Mouse (Mus musculus) left cerebral cortex, postnatal 36 days (tissue): ENCODE measurements around the gene Ptafr. TPM values are rescaled to one million over a fixed set of nuclear protein-coding genes. Genes with fewer than 3 reads are reported as not detected.
A peak's percentile ranks its signal among the peaks of the same experiment; 100 is the strongest.

ENCODE experiments used
- DNase-seq, 2 experiments: peaks; one replicate each; pipeline ENCODE4 v3.0.0; 2021 to 2022; ENCODE audit warnings: low spot score in 2 of 2, mixed read lengths in 1 of 2
- intact Hi-C: fragments of 180-260 bp; cut with DNase I; formaldehyde crosslinking; loops from one replicate; pipeline ENCODE4 v1.15.1; 2025
- total RNA-seq, 2 experiments: library from RNA; stranded (reverse); gene quantifications; 2 replicates each; pipeline ENCODE4 v1.2.3; 2021

Ptafr gene
- 1 to 10 TPM; 1.1 to 1.8 TPM for total RNA-seq

GRCm38 (mm10) chr4:132563965-132564364 lies at the start of gene Ptafr:
Gene Ptafr (plus strand): TSS chr4:132564067.
- DNase-seq: no peak
- intact Hi-C loops: no loop called here

DNA sequence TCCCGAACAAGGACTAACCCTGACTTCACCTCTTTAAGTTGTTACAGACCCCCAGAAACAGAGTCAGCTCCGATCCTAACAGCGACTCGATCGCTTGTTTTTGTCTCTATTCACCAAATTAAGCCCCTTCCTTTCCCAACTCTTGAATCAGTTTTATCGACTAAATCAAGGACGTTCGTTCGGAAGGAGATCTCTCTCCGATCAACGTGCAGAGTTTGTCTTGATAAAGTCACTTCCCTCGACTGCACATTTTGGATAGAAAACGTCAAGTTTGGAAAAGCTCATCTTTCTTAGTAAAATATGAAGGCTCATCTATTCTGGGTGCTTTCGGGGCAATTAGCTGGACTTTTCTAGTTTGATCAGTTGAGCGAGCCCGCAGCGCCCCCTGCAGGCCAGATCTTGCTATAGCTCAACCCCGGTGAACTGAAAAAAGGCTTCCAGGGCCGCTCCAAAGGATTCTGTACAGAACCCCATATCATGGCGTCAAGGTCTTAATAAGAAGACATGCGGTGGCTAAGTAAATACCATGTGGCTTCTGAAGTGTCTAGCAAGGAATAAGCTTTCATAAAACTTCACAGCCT lies 49.2 kb upstream of the Ptafr start:
- intact Hi-C loops: loop anchor here (2.0 to 10.0 kb wide), 5 partner anchors 52 to 472 kb away; partner anchors contain the start of genes Med18, Rab42 and Taf12
- DNase-seq: peak; percentile 72 to 82

DNA sequence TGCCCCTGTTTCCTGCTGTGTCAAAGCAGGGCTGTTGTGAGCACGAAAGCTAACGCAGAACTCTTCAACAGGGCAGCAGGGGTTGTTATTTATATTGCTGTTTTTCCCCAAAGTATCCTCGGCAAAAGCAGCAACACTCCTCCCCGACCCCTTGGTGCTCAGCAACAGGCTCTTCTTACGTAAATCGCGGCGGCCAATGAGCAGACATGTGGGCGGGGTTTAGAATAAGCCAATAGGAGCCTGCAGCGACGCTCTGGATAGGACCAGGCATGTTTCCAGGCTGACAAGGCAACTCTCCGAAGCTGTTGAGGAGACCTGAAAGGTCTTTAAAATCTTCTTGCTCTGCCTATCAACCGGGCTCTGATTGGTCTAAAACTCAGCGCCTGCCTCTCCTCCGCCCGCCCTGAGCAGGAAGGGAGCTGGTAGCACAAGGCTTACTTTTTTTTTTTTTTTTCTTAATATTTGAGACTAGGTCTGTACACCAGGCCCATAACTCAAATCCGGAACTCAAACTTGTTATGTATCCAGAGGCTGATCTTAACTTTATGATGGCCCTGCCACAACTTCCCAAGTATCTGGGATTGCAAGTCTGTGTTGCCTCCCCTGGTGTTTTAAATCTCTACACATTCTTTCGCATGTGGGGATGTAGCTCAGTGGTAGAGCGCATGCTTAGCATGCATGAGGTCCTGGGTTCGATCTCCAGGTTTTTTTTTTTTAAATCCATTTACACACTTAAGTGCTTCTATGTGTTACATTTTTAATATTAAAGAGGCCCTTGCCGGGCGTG lies 48.3 kb upstream of the Ptafr start:
- DNase-seq: peak; percentile 82 to 85
- intact Hi-C loops: loop anchor here (2.0 to 10.0 kb wide), 2 partner anchors 53 to 211 kb away; partner anchors contain the start of genes Med18 and Rab42

- DNase-seq: no peak
- intact Hi-C loops: loop anchor here (10.0 kb wide), 1 partner anchor 213 kb away; the partner anchor contains the start of gene Rab42
These were observed 45.8 kb upstream of the Ptafr start for GRCm38 (mm10) chr4:132518066-132518465.

GRCm38 (mm10) chr4:132519188-132519587 lies 44.7 kb upstream of the Ptafr start:
- no peak for DNase-seq
- intact Hi-C loops: loop anchor here (10.0 kb wide), 1 partner anchor 214 kb away; the partner anchor contains the start of gene Rab42

GRCm38 (mm10) chr4:132524321-132524741 lies 39.5 kb upstream of the Ptafr start:
- intact Hi-C loops: no loop called here
- no peak for DNase-seq

- DNase-seq: no peak
- intact Hi-C loops: no loop called here
These were observed 39.1 kb upstream of the Ptafr start for GRCm38 (mm10) chr4:132524808-132525207.

- no peak for DNase-seq
- intact Hi-C loops: no loop called here
These were observed 37.2 kb upstream of the Ptafr start for GRCm38 (mm10) chr4:132526678-132527077.

- intact Hi-C loops: no loop called here
- no peak for DNase-seq
These were observed 35.8 kb upstream of the Ptafr start for GRCm38 (mm10) chr4:132527917-132528522.

DNA sequence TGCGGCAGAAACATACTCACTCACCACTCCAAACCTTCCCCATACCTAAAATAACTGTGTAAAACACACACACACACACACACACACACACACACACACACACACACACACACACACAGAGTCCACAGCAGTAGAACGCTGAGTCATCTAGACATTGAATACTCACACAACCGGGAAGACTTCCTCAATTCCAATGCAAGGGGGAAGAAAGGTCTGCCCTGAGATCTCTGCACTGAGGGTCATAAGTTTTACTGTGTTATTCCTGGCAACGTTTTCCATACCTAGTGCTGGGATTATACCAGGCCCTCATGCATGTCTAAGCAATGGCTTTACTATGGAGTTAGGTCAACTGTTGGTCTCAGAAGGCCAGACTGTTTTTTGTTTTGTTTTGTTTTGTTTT lies 34.5 kb upstream of the Ptafr start:
- DNase-seq: no peak
- intact Hi-C loops: no loop called here

- DNase-seq: no peak
- intact Hi-C loops: no loop called here
These were observed 33.6 kb upstream of the Ptafr start for GRCm38 (mm10) chr4:132530033-132530804.

GRCm38 (mm10) chr4:132532496-132532895 lies 31.4 kb upstream of the Ptafr start:
- DNase-seq: no peak
- intact Hi-C loops: no loop called here

DNA sequence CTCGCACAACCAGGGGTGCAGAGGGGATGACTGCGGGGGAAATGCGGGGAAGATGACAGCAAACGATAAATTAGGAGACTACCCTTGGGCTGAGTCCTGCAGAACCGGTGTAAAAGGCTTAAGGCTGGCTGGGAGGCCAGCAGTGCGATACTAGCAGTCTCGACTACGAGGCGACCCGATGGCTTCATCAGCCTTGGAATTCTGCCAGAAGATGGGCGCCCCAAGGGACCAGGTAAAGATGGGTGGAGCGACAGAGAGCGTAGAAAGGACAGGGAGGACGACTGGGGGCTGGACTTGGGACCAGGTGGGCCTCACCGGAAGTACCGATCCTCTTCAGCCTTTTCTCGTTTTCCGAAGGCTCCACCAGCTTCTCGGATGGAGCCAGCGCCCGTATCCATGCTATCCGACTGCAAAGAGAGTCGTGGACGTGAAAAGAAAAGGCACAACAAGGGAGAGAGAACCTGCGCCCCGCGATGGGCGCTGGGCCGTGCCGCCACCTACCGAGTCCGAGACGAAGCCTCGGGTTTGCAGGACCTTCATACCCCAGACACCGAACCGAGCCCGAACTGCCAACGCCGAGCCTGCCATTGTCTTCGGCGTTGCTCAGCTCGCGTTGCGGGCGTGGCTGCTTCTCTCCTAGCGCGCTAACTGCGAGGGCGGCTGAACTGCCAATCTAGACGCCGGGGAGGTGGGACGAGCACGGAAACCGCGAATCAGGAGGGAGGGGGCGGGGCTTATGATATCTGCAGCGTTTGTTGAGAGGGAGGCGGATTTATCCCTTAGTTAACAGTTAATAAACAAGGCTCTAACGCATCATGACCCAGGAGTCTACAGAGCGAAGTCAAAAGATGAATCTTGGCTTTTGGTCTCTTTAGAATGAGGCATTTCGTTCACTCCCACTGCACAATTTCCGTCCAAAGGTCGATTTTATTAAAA lies 30.6 kb upstream of the Ptafr start, which contains the start of gene Atpif1:
Atpif1 (minus strand) TSS at position 679 of the 936 bp plus-strand sequence.
- intact Hi-C loops: no loop called here
- peak; percentile 82 to 84 for DNase-seq

GRCm38 (mm10) chr4:132535406-132536121 lies 28.3 kb upstream of the Ptafr start, which contains the start of gene Dnajc8:
Gene Dnajc8 (plus strand): TSS chr4:132535550.
- intact Hi-C loops: no loop called here
- peak; percentile 92 to 94 for DNase-seq

GRCm38 (mm10) chr4:132539481-132539880 lies 24.4 kb upstream of the Ptafr start:
- DNase-seq: no peak
- intact Hi-C loops: no loop called here

GRCm38 (mm10) chr4:132541413-132541812 lies 22.5 kb upstream of the Ptafr start:
- intact Hi-C loops: no loop called here

GRCm38 (mm10) chr4:132542724-132543123 lies 21.1 kb upstream of the Ptafr start:
- no peak for DNase-seq
- intact Hi-C loops: no loop called here

More at GRCm38 (mm10) chr4:132541413-132541812, 22.5 kb upstream of the Ptafr start:
- DNase-seq: no peak

- peak in 1 of 2 experiments; percentile 62 for DNase-seq
- intact Hi-C loops: loop anchor here (2.0 to 5.0 kb wide), 2 partner anchors 93 to 131 kb away; partner anchors contain the start of gene Eya3
These were observed 18.0 kb upstream of the Ptafr start for GRCm38 (mm10) chr4:132545851-132546250.
